Mouse (Mus musculus) hindbrain, embryonic 15.5 days (tissue): ENCODE results near the gene Anks3. TPM values are rescaled to one million over a fixed set of nuclear protein-coding genes. Genes with fewer than 3 reads are reported as not detected.
A peak's percentile ranks its signal among the peaks of the same experiment; 100 is the strongest.

ENCODE experiments used
- ATAC-seq: fragments of 200-750 bp; cut with Nextera tagmentation; 2 replicates; pipeline ENCODE4 v1.8.0; 2017; ENCODE audit warnings: low read depth, moderate number of reproducible peaks, moderate TSS enrichment; ENCODE audit not compliant: low FRiP score
- H3K27ac ChIP-seq: fragments of 300-500 bp; sonication (generic); replicated peaks from 2 replicates; pipeline ENCODE4 v1.5.1; 2015; ENCODE audit warnings: mild to moderate bottlenecking, inconsistent platforms
- H3K27me3 ChIP-seq: fragments of 300-500 bp; sonication (generic); 2 replicates; pipeline ENCODE4 v1.6.1; 2015; ENCODE audit warnings: control low read depth, inconsistent platforms
- H3K36me3 ChIP-seq: fragments of 300-500 bp; sonication (generic); 2 replicates; pipeline ENCODE4 v1.6.1; 2015; ENCODE audit warnings: control low read depth, inconsistent platforms
- H3K4me1 ChIP-seq: fragments of 300-500 bp; sonication (generic); replicated peaks from 2 replicates; pipeline ENCODE4 v1.6.1; 2015; ENCODE audit warnings: control low read depth, inconsistent platforms
- H3K4me2 ChIP-seq: fragments of 300-500 bp; sonication (generic); 2 replicates; pipeline ENCODE4 v1.6.1; 2015; ENCODE audit warnings: moderate library complexity, mild to moderate bottlenecking, inconsistent platforms
- H3K4me3 ChIP-seq: fragments of 300-500 bp; sonication (generic); 2 replicates; pipeline ENCODE4 v1.5.1; 2015; ENCODE audit warnings: mild to moderate bottlenecking, inconsistent platforms
- H3K9ac ChIP-seq: fragments of 300-500 bp; sonication (generic); 2 replicates; pipeline ENCODE4 v1.6.1; 2015; ENCODE audit warnings: inconsistent platforms
- H3K9me3 ChIP-seq: fragments of 300-500 bp; sonication (generic); 2 replicates; pipeline ENCODE4 v1.6.1; 2016; ENCODE audit warnings: control low read depth, inconsistent platforms
- WGBS: fragments of 180-500 bp; shearing (Covaris S2); methylation state at CpG from one replicate; pipeline ENCODE4 v1.1.7; 2015; 5-methylcytosine and 5-hydroxymethylcytosine counted together
- polyA plus RNA-seq: library from polyadenylated mRNA; unstranded; fragments of >200 nt; fragmentation: Nextera tagmentation; extraction: Ambion mirVana; gene quantifications from 2 replicates; pipeline ENCODE4 v1.2.1, GENCODE M21; 2015

Gene Anks3
- polyA plus RNA-seq, 1 experiment from 2014 or later: 71.4 TPM

DNA sequence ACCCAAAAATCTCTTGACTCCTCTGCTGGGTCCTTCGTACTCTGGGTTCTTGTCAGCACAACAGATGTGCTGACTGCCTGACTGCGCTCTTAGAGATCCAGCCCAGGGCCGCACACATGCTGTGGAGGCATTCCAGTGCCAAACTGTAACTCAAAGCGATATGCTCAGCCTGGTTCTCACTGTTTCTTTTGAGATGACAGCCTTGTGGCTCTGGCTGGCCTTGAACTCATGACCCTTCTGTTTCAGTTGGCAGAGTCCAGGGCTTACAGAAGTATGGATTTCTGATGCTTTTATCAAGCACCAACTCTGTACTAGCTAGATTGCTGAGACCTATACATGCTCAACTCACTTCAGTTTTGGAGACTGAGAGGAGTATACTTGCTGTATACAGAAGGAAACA, 29.3 kb upstream of the Anks3 start:
- Histone ChIP-seq H3K9me3 (no peaks in the 10 kb centered on the region), H3K36me3 (no peaks in the 10 kb centered on the region), H3K27ac (no peak overlapping the region), H3K9ac (no peak overlapping the region), H3K4me1 (no peaks in the 10 kb centered on the region), H3K4me2 (no peak overlapping the region), H3K27me3 (no peaks in the 10 kb centered on the region), H3K4me3 (no peak overlapping the region)
- WGBS: 80% methylated on average over 4 of the region's 4 CpGs
- ATAC-seq: no peak

DNA sequence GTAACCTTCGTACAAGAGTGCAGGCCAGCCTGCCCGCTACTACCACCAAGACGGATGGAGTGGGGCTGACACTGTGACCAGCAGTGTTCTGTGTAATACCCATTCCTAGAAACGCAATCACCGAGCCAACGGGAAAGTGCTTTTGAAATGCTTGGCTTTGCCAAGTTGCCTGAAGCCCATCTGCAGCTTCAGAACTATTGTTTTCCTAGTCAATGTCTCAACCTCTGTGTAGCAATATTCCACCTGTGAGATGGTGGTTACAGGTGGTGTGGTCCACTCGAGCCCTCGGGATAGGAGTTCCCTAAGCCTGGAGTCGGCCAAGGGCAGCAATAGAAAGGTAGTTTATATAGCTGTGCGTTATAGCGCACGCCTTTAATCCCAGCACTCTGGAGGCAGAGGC, 20.7 kb upstream of the Anks3 start:
- 95% methylated on average over 12 of the region's 12 CpGs for WGBS
- Histone ChIP-seq H3K9ac (no peak overlapping the region), H3K4me1 (no peaks in the 10 kb centered on the region), H3K4me3 (no peak overlapping the region), H3K36me3 (no peaks in the 10 kb centered on the region), H3K9me3 (no peaks in the 10 kb centered on the region), H3K27me3 (no peaks in the 10 kb centered on the region), H3K4me2 (no peak overlapping the region), H3K27ac (no peak overlapping the region)
- no peak for ATAC-seq

DNA sequence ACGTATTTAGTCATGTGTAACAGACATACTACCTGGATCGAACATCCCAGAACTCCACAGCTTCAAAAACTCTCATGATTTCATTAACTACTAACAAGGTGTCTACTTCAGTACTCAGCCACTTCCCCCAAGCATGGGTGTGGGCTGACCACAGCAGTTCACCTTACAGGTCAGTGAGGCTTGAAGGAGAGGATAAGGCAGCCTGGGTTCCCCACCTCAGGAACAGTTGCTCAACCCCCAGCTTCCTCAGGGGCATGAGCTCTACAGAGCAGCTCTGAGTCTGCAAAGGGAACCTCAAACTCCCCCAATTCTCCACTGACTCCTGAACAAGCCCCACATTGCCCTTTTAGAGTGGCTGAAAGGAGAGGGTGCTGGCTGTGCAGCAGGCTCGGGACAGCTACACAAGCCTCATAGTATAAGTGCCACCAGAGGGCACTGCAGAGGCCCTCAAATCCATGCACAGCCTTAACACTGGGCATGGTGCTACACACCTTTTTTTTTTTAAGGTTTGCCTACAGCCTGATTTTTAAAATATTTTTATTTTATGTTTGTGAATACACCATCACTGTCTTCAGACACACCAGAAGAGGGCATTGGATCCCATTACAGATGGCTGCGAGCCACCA, 15.9 kb upstream of the Anks3 start:
- no peaks in the 10 kb centered on the region for H3K9me3 ChIP-seq
- ATAC-seq: no peak; the same call in 1 of the 2 replicates
- H3K36me3 ChIP-seq: no peaks in the 10 kb centered on the region
- no peaks in the 10 kb centered on the region for H3K27me3 ChIP-seq
- H3K4me2 ChIP-seq: no peak overlapping the region
- H3K9ac ChIP-seq: no peak overlapping the region
- no peaks in the 10 kb centered on the region for H3K4me1 ChIP-seq
- no peak overlapping the region for H3K27ac ChIP-seq
- no peak overlapping the region for H3K4me3 ChIP-seq
- WGBS: 74% methylated on average over 4 of the region's 4 CpGs

DNA sequence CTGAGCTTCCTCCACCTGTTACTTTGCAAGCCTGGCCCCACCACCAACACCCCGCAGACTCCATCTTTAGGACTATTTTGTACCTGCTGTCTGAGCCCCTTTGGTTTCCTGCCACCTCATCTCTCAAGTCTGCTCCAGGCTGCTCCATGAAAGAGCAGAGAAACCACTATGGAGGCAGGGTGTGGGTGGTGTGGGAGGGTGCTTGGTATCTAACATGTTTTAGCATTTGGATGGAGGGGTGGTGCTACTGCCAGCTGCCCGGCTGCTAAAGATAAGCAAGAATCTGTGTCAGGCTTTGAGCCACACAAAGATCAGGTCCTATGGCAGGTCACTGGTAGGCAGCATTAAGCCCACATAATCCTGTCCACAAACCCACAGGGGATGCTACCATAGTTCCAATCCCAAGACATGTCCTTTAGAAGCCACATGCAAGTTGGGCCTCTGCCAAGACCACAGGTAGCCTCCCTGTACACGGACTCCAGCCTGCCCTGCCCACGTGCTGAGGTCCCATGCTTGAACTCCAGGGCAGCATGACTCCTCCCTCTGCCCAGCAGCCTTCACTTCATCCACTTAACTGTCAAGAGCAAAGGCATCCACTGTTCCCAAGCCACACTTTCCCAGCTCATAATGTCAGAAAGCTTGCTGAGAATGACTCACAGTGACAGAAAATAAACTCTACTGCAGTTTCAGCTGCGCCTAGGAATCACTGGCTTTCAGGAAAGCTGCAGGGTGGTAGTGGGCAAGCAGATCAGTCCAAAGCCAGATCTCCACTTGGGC, 14.5 kb upstream of the Anks3 start:
- Histone ChIP-seq H3K9ac (no peak overlapping the region), H3K9me3 (no peaks in the 10 kb centered on the region), H3K27ac (no peak overlapping the region), H3K4me1 (no peaks in the 10 kb centered on the region), H3K4me3 (no peak overlapping the region), H3K4me2 (no peak overlapping the region), H3K27me3 (no peaks in the 10 kb centered on the region), H3K36me3 (no peaks in the 10 kb centered on the region)
- 70% methylated on average over 5 of the region's 5 CpGs for WGBS
- no peak for ATAC-seq

DNA sequence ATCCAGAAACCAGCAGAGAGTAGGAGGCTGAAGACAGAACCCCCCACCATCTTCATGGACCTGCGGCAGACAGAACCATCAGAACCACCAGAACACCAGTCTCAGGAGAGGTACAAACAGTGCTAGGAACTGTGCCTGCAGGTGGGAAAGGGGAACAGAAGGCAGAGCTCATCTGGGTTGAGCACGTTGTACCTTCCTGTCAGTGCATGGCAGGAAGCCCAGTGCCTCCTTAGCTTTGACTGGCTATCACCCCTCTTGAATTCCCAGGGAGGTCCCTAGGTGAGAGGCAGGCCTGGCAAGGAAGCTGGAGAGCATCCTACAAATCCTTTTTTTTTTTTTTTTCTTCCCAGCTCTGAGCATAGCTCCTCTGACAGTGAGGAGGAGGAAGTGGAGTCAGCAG, 12.2 kb upstream of the Anks3 start:
- no peak for ATAC-seq
- Histone ChIP-seq H3K27me3 (no peaks in the 10 kb centered on the region), H3K36me3 (no peaks in the 10 kb centered on the region), H3K9me3 (no peaks in the 10 kb centered on the region), H3K4me1 (no peaks in the 10 kb centered on the region), H3K4me2 (no peak overlapping the region), H3K27ac (no peak overlapping the region), H3K4me3 (no peak overlapping the region), H3K9ac (no peak overlapping the region)
- whole genome bisulfite sequencing: 71% methylated on average over 2 of the region's 2 CpGs

DNA sequence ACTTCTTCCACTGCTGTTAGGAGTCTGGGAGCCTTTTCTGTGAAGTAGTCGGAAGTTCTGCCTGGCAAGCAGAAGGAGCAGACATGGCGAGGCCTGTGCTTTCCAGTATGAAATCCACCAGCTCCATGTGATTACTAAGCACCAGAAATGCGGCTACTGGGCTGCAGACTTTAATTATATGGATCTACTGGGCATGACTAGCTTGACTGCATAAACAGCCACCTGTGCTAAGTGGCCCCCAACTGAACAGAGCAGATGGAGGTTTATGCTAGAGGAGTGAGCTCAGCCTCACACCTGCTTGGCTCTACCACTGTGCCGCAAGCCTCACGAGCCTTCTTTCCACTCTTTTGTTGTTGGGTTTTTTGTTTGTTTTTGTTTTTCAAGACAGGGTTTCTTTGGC, 10.5 kb upstream of the Anks3 start:
- no peak overlapping the region for H3K4me3 ChIP-seq
- H3K9ac ChIP-seq: no peak overlapping the region
- no peaks in the 10 kb centered on the region for H3K27me3 ChIP-seq
- no peak overlapping the region for H3K4me2 ChIP-seq
- H3K36me3 ChIP-seq: no peaks in the 10 kb centered on the region
- ATAC-seq: no peak
- 77% methylated on average over 5 of the region's 5 CpGs for WGBS
- H3K4me1 ChIP-seq: no peaks in the 10 kb centered on the region
- H3K9me3 ChIP-seq: no peaks in the 10 kb centered on the region
- no peak overlapping the region for H3K27ac ChIP-seq

DNA sequence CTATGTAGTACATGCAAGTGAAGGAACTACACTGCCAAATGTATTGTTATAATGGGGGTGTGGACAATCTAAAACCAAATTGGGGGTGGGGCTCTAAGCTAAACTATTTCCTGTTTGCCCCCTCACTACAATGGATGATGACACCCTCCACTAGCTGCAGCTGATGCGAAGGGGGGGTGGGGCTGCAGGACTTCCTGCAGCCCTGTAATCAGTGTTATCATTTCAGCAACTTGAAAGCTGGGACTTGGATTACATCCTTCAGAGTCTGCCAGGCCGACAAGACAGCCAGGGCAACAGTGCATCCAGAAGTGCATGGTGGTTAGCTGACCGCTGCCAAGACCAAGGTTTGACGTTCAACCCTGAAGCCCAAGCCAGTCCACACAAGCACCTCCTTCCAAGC, 7.6 kb upstream of the Anks3 start:
- Histone ChIP-seq H3K4me3 (no peak overlapping the region), H3K27me3 (no peaks in the 10 kb centered on the region), H3K27ac (no peak overlapping the region), H3K4me2 (no peak overlapping the region), H3K36me3 (peaks cover 4% of the 10 kb centered on the region; the same call in 1 of the 2 replicates), H3K4me1 (no peaks in the 10 kb centered on the region), H3K9me3 (no peaks in the 10 kb centered on the region), H3K9ac (no peak overlapping the region)
- ATAC-seq: no peak
- WGBS: 90% methylated on average over 4 of the region's 4 CpGs

DNA sequence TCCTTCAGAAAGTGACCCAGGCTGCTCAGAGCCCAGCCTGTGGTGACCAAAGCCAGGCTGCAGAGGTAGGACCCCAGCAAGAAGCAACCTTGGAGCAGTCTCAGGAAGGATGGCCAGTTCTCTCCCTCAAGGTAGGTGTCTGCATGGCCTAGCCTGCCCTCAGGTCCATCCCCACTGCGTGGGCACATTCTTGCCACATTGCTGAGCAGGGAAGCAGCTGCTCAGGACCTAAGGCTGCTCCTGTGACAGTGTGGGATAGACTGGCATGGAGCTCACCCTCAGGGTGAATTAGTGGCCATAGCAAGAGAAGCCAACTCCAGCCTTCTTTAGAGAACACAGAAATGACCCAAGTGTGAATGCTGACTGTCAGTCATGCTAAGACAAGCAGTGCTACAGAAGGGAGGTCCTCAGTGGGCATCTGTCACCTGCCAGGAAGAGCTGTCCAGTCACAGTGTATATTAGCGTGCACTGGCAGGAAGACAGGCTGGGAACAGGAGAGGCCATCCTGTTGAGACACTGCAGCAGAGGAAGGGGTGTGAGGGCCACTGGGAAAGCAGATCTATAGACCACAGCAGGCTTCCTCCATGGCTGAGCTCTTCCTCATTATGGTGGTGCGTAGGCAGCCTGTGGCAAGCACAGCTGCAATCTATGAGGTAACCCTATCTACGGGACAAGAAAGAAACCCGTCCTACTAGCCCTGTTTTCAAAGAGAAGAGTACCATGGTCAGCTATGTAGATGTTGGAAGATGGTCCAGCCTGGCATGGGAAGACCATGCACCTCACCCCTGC, 5.2 kb upstream of the Anks3 start:
- Histone ChIP-seq H3K4me2 (no peak overlapping the region), H3K4me3 (no peak overlapping the region), H3K9ac (no peak overlapping the region), H3K9me3 (no peaks in the 10 kb centered on the region), H3K27ac (no peak overlapping the region), H3K36me3 (peaks cover 4% of the 10 kb centered on the region; the same call in 1 of the 2 replicates), H3K4me1 (peaks cover 9% of the 10 kb centered on the region), H3K27me3 (no peaks in the 10 kb centered on the region)
- no peak for ATAC-seq
- 84% methylated on average over 5 of the region's 5 CpGs for WGBS

DNA sequence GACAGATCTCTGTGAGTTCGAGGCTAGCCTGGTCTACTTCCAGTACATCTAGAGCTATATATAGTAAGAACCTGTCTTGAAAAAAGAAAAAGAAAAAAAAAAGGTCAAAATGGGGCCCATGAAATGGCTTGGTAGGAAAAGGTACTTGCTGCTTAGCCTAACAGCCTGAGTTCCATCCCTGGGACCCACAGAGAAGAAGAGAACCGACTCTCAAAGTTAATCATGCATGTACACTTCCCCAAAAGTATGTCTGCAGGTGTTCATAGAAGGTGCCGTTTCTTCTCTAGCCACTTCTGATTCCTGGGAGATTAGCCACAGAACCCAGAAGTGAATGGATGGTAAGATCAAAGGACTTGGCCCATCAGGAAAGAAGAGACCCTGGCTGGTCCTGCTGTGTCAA, 4.4 kb upstream of the Anks3 start:
- Histone ChIP-seq H3K4me2 (no peak overlapping the region), H3K36me3 (peaks cover 4% of the 10 kb centered on the region; the same call in 1 of the 2 replicates)
- WGBS: 90% methylated on average over 3 of the region's 3 CpGs

DNA sequence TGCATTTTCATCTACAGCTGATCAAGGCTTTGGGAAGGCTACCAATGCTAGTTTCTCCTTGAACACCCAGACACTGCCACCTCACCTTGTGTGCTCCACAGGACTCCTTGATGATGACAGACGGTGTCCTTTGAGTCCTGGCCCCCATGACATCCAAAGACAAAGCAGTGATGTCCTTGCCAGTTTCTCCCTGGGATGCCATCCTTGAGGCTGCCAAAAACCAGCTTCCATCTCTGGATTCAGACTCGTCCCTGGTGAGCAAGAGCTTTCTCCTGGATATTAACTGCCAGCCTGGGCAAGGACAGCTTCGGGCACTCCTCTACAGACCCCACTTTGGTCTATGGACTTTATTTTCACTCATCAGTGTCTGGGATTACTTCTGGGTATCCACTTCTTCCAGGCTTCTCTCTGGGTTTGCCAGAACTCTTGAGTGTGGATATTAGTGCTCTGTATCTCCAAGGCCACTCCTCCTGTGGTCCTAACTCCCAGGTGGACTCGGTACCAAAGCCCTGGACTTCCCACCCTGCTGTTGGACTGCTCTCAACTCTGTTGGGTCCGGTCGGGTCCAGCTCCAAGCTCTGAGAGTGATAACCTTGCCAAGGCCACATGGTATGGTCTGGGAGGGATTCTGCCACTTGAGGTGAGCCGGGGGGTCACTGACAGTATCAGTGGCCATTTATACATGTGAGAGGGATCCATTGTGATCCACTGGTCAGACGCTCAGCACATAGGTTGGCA, 1.6 kb upstream of the Anks3 start:
- 88% methylated on average over 8 of the region's 8 CpGs for WGBS
- no peak for ATAC-seq
- H3K27ac ChIP-seq: 0 out of 2 replicates have a peak overlapping the region, but pooled peaks have one; percentile 90

More for the DNA sequence above, 4.4 kb upstream of the Anks3 start:
- no peaks in the 10 kb centered on the region for H3K27me3 ChIP-seq
- no peaks in the 10 kb centered on the region for H3K9me3 ChIP-seq
- ATAC-seq: no peak
- H3K27ac ChIP-seq: no peak overlapping the region
- no peak overlapping the region for H3K9ac ChIP-seq
- H3K4me1 ChIP-seq: peaks cover 10% of the 10 kb centered on the region
- no peak overlapping the region for H3K4me3 ChIP-seq

DNA sequence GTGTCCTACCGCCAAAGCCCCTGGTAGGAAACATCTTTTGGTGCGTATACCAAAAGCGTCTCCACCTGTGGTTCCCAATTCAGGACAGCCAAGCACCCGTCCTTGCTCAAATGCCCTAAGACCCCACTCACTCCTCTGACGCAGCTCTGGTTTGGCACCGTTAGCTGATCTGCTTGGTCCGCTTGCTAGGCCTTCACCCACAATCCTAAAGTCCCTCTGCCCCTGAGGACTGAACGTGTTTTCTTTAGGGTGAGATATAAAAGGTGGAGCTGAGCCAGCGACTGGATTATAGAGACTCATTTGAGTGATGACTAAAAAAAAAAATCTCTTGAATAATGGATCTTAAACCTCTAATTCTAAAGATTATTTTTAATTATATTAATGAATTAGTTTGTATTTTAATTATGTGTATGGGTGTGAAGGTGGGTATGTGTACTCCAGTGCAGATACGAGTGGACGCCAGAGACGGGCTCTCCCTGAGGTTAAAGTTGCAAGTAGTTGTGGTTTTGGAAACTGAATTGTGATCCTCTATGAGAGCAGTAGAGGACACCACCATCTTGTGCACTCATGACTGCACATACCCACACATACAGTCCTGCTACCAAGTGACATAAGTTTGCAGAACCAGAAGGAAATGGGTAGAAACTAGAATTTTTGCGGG, 856 bp upstream of the Anks3 start:
- H3K27ac ChIP-seq: peak overlapping the region; percentile 90
- H3K9ac ChIP-seq: peak overlapping the region; percentile 77
- peak overlapping the region; percentile 67 for H3K4me3 ChIP-seq
- no peak; the same call in 1 of the 2 replicates for ATAC-seq
- peaks cover 6% of the 10 kb centered on the region; the same call in 1 of the 2 replicates for H3K36me3 ChIP-seq
- WGBS: 22% methylated on average over 13 of the region's 13 CpGs
- peak overlapping the region; percentile 93 for H3K4me2 ChIP-seq
- H3K27me3 ChIP-seq: no peaks in the 10 kb centered on the region
- H3K9me3 ChIP-seq: no peaks in the 10 kb centered on the region
- peaks cover 27% of the 10 kb centered on the region for H3K4me1 ChIP-seq

More for the DNA sequence above, 1.6 kb upstream of the Anks3 start:
- Histone ChIP-seq H3K27me3 (no peaks in the 10 kb centered on the region), H3K36me3 (peaks cover 4% of the 10 kb centered on the region; the same call in 1 of the 2 replicates), H3K9me3 (no peaks in the 10 kb centered on the region), H3K4me2 (peak overlapping the region; percentile 93; the same call in 1 of the 2 replicates), H3K4me1 (peaks cover 27% of the 10 kb centered on the region), H3K4me3 (peak overlapping the region; percentile 67; the same call in 1 of the 2 replicates), H3K9ac (0 out of 2 replicates have a peak overlapping the region, but pooled peaks have one; percentile 77)
